Mouse (Mus musculus) kidney, adult 2 months (tissue): Measurements from ENCODE around the gene Prr15l. TPM values are rescaled to one million over a fixed set of nuclear protein-coding genes. Genes with fewer than 3 reads are reported as not detected.

Experiments used
- DNase-seq: peaks from one replicate; pipeline ENCODE4 v3.0.0; 2021
- H3K27ac ChIP-seq: fragments of 200-500 bp; 2 replicates; pipeline ENCODE4 v1.5.1; 2012; ENCODE audit warnings: low read depth, low read length, control low read depth, inconsistent platforms; ENCODE audit not compliant: insufficient read depth
- H3K27me3 ChIP-seq: fragments of 200-500 bp; replicated peaks from 2 replicates; pipeline ENCODE4 v1.6.1; 2012; ENCODE audit warnings: mild to moderate bottlenecking, moderate library complexity, low read length, inconsistent platforms; ENCODE audit not compliant: control insufficient read depth, insufficient read depth
- H3K36me3 ChIP-seq: fragments of 200-500 bp; 2 replicates; pipeline ENCODE4 v1.6.1; 2012; ENCODE audit warnings: mild to moderate bottlenecking, moderate library complexity, low read length, inconsistent platforms; ENCODE audit not compliant: control insufficient read depth, insufficient read depth
- H3K4me1 ChIP-seq: fragments of 200-500 bp; 2 replicates; pipeline ENCODE4 v1.6.1; 2011; ENCODE audit warnings: low read length; ENCODE audit not compliant: control insufficient read depth, insufficient read depth
- H3K4me3 ChIP-seq: fragments of 200-500 bp; 2 replicates; pipeline ENCODE4 v1.5.1; 2011; ENCODE audit warnings: mild to moderate bottlenecking, low read depth, low read length, control low read depth; ENCODE audit not compliant: insufficient read depth
- CTCF ChIP-seq: fragments of 200-500 bp; conservative IDR thresholded peaks from 2 replicates; pipeline ENCODE4 v1.5.1; 2011; ENCODE audit warnings: low read depth, mild to moderate bottlenecking, control low read depth, low read length, moderate library complexity, mixed read lengths; ENCODE audit not compliant: insufficient read depth, insufficient read length
- POLR2A ChIP-seq: fragments of 200-500 bp; IDR thresholded peaks from one replicate; pipeline ENCODE4 v1.6.1; 2011; ENCODE audit warnings: low read depth, low read length, control low read depth
- WGBS: fragments of 180-500 bp; shearing (Covaris S2); methylation state at CpG from one replicate; pipeline ENCODE4 v1.1.7; 2018; 5-methylcytosine and 5-hydroxymethylcytosine counted together
- polyA plus RNA-seq: library from polyadenylated mRNA; depleted of rRNA; stranded (reverse); fragments of >200 nt; gene quantifications from 2 replicates; pipeline ENCODE4 v1.2.3, GENCODE M21; 2012

Gene Prr15l
- polyA plus RNA-seq, 1 experiment = 119 TPM

DNA sequence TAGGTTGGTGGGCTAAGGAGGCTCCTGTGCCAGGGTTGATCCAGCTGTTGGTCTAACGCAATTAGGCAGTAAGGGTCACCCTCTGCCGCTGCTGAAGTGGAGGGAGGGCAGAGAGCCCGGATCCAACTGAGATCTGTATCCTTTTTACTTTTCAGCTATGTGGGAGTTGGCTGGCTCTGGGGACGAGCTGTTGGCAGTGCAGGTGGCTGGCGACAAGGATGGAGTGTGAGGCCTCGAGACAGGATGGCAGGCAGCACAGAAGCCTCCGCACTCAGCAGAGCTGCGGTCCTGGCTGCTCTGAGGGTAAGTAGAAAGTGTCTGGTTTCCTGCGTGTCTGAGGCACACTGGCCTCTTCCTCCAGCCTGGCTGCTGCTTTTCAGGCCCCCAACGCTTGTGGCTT lies 24.5 kb downstream of the Prr15l start:
- no peak overlapping the region for H3K4me3 ChIP-seq
- H3K27ac ChIP-seq = no peak overlapping the region
- no peaks in the 10 kb centered on the region for H3K36me3 ChIP-seq
- H3K27me3 ChIP-seq = no peaks in the 10 kb centered on the region
- WGBS = 72% methylated on average over 10 of the region's 10 CpGs
- no peak for DNase-seq
- no peak for TF ChIP-seq CTCF
- no peak for TF ChIP-seq POLR2A
- no peaks in the 10 kb centered on the region for H3K4me1 ChIP-seq

DNA sequence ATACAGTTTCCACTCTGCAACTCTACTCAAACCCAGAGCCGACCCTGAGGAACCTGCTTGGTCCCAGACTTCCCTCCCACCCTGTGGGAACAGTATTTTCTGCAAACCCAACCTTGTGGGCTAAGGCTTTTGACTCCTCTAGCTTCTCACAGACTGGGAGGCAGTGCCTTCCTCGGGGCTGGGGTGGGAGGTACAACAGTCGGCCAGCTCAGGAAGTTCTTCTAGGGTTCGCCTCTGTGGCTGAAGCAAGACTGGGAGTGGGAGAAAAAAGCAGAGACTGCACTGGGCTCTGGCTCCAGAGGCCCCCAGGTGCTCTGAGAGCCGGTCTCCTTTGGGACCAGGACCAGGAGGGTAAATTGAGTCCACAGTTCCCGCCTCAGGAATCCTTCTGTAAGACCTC lies 25.0 kb downstream of the Prr15l start:
- WGBS = 75% methylated on average over 6 of the region's 6 CpGs
- TF ChIP-seq CTCF (no peak), POLR2A (no peak)
- no peaks in the 10 kb centered on the region for H3K36me3 ChIP-seq

DNA sequence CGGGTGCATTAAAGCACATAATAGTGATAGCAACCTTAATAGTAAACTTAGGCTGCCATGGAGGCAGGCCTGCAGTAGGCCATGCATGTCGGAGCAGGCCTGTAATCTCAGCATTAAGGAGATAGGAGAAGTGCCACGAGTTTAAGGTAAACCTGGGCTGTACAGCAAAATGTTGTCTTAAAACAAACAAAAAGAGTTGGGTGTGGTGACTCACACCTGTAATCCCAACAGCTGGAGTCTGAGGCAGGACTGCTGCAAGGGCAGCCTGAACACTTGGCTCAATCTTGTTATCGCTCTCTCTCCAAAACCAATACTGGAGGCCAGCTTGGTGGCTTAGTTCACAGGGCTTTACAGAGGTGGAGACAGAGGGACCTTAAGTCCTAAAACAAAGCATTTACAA lies 27.2 kb downstream of the Prr15l start:
- Histone ChIP-seq H3K27me3 (no peaks in the 10 kb centered on the region), H3K27ac (no peak overlapping the region), H3K4me3 (no peak overlapping the region), H3K4me1 (no peaks in the 10 kb centered on the region), H3K36me3 (no peaks in the 10 kb centered on the region)
- 92% methylated on average over 4 of the region's 4 CpGs for WGBS
- DNase-seq = no peak
- TF ChIP-seq POLR2A (no peak), CTCF (no peak)

More for the DNA sequence above, 25.0 kb downstream of the Prr15l start:
- no peak overlapping the region for H3K27ac ChIP-seq
- DNase-seq = no peak
- H3K27me3 ChIP-seq = no peaks in the 10 kb centered on the region
- no peaks in the 10 kb centered on the region for H3K4me1 ChIP-seq
- H3K4me3 ChIP-seq = no peak overlapping the region

DNA sequence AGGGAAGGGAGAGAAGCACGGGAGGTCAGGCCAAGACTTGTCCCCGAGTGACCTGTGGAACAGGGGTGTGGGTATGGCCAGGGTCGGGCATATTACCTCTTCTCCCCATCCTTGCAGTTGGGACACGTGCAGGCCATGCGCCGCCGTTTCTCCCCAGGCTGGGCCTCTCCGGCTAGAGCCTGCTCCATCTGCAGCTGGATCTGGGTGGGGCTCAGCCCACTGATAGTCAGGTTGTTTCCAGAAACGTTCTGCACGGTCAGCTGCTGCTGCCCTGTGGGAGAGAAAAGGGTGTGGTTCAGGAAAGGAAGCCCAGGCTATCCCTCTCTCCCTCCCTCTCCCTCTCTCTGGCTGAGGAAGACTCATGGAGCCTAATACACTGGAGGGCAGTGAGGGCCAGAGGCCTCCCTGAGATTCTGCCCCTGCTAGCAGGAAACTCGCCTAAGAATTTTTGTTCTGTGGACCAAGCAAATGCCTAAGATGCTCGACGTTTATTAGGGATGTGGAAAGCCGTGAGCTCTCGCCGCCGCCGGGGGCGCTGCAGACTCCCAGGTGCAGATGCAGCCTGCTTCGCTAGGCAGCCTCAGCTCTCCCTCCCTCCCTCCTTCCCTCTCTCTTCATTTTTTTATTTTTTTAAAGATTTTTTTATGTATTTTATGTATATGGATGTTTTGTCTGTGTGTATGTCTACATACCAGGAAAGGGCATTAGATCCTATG lies 28.3 kb downstream of the Prr15l start:
- Histone ChIP-seq H3K4me1 (no peaks in the 10 kb centered on the region), H3K36me3 (no peaks in the 10 kb centered on the region), H3K27me3 (no peaks in the 10 kb centered on the region), H3K4me3 (no peak overlapping the region), H3K27ac (no peak overlapping the region)
- no peak; the same call in 1 of the 2 replicates for TF ChIP-seq CTCF
- TF ChIP-seq POLR2A = no peak
- WGBS = 59% methylated on average over 20 of the region's 20 CpGs
- no peak for DNase-seq

DNA sequence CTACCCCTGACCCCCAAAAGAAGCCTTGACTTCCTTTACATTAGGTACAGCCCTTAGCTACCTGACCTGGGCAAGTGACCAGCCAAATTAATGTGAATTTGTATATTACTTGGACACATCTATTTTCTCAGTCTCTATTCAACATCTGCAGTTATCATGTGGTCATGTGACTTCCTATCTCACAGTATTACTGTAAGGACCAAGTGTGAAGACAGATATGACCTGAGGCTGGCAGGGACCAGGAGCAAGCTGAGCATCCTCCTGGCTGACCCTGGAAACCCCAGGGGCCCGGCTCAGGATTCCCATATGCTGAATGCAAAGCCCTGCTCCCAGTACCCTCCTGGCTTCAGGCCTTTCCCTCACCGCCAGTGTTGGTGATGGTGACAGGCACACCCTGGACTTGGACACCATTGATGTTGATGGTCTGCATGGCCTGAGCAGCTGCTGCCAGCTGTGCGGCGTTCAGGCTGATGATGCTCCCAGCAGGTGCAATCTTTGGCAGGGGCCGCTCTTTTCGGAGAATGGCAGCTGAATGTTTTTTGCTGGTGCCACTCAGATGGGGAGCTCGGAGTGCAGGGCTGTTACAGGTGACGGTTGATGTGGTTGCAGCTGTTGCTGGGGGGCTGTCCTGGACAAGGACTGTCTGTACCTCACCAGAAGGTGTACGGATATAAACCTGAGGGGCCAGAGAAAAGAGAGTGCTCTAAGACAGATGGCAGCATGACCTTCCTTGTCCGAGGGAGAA lies 29.3 kb downstream of the Prr15l start:
- Histone ChIP-seq H3K27ac (no peak overlapping the region), H3K4me3 (no peak overlapping the region), H3K36me3 (no peaks in the 10 kb centered on the region), H3K27me3 (no peaks in the 10 kb centered on the region), H3K4me1 (no peaks in the 10 kb centered on the region)
- TF ChIP-seq POLR2A (no peak), CTCF (no peak)
- WGBS = 92% methylated on average over 10 of the region's 10 CpGs
- DNase-seq = no peak

DNA sequence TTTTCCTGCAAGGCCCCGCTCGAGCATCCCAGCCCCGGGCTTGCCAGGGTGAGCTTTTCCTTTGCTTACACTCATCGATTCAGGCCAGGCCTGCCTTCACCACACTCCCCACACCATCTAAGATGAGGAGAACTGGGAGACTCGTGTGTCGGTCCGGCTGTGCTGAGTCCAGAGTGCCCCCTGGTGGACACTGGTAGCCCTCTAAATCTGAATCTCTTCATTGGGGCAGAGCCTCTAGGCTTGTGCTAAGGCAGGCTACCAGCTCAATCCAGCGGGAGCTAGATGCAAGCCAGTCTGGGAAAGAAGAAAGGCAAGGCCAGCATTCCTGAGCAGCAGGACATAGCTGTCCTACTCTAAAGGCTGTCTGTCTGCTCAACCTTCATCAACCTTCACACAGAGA lies 35.7 kb downstream of the Prr15l start:
- H3K27ac ChIP-seq = peak overlapping the region; percentile 48

DNA sequence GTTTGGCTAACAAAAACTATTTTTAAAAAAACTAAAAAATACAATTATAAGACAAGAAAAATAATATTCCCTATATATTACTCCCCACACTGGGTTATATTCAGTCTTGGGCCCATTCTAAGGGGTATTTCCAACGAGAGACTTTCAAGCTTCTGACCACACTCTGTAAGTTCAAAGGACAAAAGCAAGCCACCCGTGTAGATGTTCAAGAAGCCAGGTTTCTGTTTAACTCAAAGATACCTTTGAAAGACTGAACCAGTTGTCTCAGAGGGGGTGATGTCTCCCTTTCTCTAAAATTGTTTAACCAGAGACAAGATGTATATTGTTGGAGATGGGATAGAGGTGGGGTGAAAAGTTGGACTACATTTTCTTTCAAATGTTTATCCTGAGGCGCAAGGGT lies 38.3 kb downstream of the Prr15l start:
- TF ChIP-seq CTCF (no peak), POLR2A (no peak)
- WGBS = 49% methylated on average over 3 of the region's 3 CpGs

More for the DNA sequence above, 35.7 kb downstream of the Prr15l start:
- peak; percentile 96 for DNase-seq
- TF ChIP-seq POLR2A = no peak
- peak; percentile 92 for TF ChIP-seq CTCF
- no peaks in the 10 kb centered on the region for H3K36me3 ChIP-seq
- WGBS = 12% methylated on average over 8 of the region's 8 CpGs
- H3K27me3 ChIP-seq = no peaks in the 10 kb centered on the region
- H3K4me1 ChIP-seq = peaks cover 11% of the 10 kb centered on the region
- no peak overlapping the region for H3K4me3 ChIP-seq

More for the DNA sequence above, 38.3 kb downstream of the Prr15l start:
- Histone ChIP-seq H3K36me3 (no peaks in the 10 kb centered on the region), H3K27ac (peak overlapping the region; percentile 53; the same call in 1 of the 2 replicates), H3K4me1 (peaks cover 28% of the 10 kb centered on the region), H3K27me3 (no peaks in the 10 kb centered on the region), H3K4me3 (no peak overlapping the region)
- DNase-seq = peak; percentile 65
